Mouse (Mus musculus) lung, postnatal 0 days (tissue): ENCODE measurements around the gene 9130019O22Rik.

Experiments
- CTCF ChIP-seq: IDR thresholded peaks from 2 replicates; pipeline ENCODE4 v1.5.1; 2016; ENCODE audit warnings: antibody characterized with exemption, mild to moderate bottlenecking
- EP300 ChIP-seq: IDR thresholded peaks from 2 replicates; pipeline ENCODE4 v1.6.1; 2016; ENCODE audit warnings: antibody characterized with exemption, mild to moderate bottlenecking, control low read depth

DNA sequence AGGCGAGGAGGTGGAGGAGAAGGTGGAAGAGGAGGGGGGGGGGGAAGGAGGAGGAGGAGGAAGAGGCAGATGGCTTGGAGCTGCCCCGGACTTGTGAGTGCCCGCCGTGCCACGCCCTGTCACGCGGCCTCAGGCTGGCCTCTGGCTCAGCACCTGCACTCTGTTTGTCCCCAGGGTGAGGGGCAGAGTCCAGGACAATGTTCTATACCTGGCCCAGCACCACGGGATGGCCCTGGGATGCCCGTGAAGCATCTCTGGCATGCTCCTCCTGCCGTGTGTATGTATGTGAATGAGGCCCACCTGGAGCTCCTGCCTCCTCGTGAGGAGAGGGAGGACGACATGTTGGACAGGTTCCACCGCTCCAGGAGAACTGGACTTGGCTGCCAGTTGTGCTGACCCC, 25.5 kb downstream of the 9130019O22Rik start:
- TF ChIP-seq CTCF (no peak), EP300 (no peak)
